In genomic region chr17:79771727-79772126, GRCm38 (mm10) we compare ENCODE assay signal across 11 mouse cellular contexts. TPM values are rescaled to one million over a fixed set of nuclear protein-coding genes. Genes with fewer than 3 reads are reported as not detected.
A peak's percentile ranks its signal among the peaks of the same experiment; 100 is the strongest.
DNase-seq lines count a peak whose midpoint lies in the region; ATAC-seq and TF ChIP-seq lines count a peak whose summit lies in the region.
"Had no signal": no experiment of that assay in that cellular context is flagged by ENCODE, and none has a peak within 500 bp of the region (broad histone marks: within the 10 kb centered on the region; RNA-seq: fewer than 3 reads in every experiment).

No protein-coding gene starts in this region.

- 19% methylated on average over 10 of the region's 10 CpGs for WGBS in kidney, embryonic 16.5 days
- WGBS in embryonic facial prominence, embryonic 14.5 days, result 16% methylated on average over 10 of the region's 10 CpGs
- 13% methylated on average over 10 of the region's 10 CpGs for WGBS in hindbrain, postnatal 0 days
- WGBS in neural tube, embryonic 14.5 days, result 21% methylated on average over 10 of the region's 10 CpGs

- no peak for TF ChIP-seq CTCF in hindbrain, postnatal 0 days (IDR thresholded peaks at IDR 0.05; ENCODE audit: low read depth)

- H3K4me1 ChIP-seq in kidney, embryonic 16.5 days (ENCODE audit: insufficient read depth, low read length), result peaks cover 7% of the 10 kb centered on the region; the same call in 1 of the 2 replicates
- peaks cover 6% of the 10 kb centered on the region; the same call in 1 of the 2 replicates for H3K4me1 ChIP-seq in embryonic facial prominence, embryonic 14.5 days (ENCODE audit: control insufficient read depth, insufficient read depth, low read length)
- H3K4me1 ChIP-seq in hindbrain, postnatal 0 days (ENCODE audit: insufficient read depth, low read length), result no peaks in the 10 kb centered on the region
- H3K4me1 ChIP-seq in neural tube, embryonic 14.5 days (ENCODE audit: control insufficient read depth, insufficient read depth, low read length), result 0 out of 2 replicates have a peak, but pooled peaks cover 3% of the 10 kb centered on the region

- H3K9me3 ChIP-seq in kidney, embryonic 16.5 days (ENCODE audit: low read length), result no peaks in the 10 kb centered on the region
- no peaks in the 10 kb centered on the region for H3K9me3 ChIP-seq in embryonic facial prominence, embryonic 14.5 days (ENCODE audit: control insufficient read depth, low read length)
- H3K9me3 ChIP-seq in hindbrain, postnatal 0 days (ENCODE audit: low read length), result no peaks in the 10 kb centered on the region
- no peaks in the 10 kb centered on the region for H3K9me3 ChIP-seq in neural tube, embryonic 14.5 days (ENCODE audit: control insufficient read depth, low read length)

- H3K4me3 ChIP-seq in kidney, embryonic 16.5 days (ENCODE audit: low read length), result no peak overlapping the region
- no peak overlapping the region for H3K4me3 ChIP-seq in embryonic facial prominence, embryonic 14.5 days (ENCODE audit: low read depth, low read length)
- no peak overlapping the region for H3K4me3 ChIP-seq in hindbrain, postnatal 0 days (ENCODE audit: low read length)
- no peak overlapping the region for H3K4me3 ChIP-seq in neural tube, embryonic 14.5 days (ENCODE audit: low read depth, low read length)

- ATAC-seq in kidney, embryonic 16.5 days (ENCODE audit: low FRiP score, low TSS enrichment), result peak; percentile 85
- peak; percentile 80 for ATAC-seq in embryonic facial prominence, embryonic 14.5 days (ENCODE audit: low read depth)
- ATAC-seq in hindbrain, postnatal 0 days, result no peak
- peak; percentile 83; the same call in 1 of the 2 replicates for ATAC-seq in neural tube, embryonic 14.5 days (ENCODE audit: low read depth)
- no peak for ATAC-seq in megakaryocyte, adult 5-6 weeks (ENCODE audit: poor library complexity, severe bottlenecking)

- H3K27me3 ChIP-seq in kidney, embryonic 16.5 days (ENCODE audit: insufficient read depth, low read length), result no peaks in the 10 kb centered on the region
- H3K27me3 ChIP-seq in embryonic facial prominence, embryonic 14.5 days (replicated peaks; ENCODE audit: control insufficient read depth, insufficient read depth, low read length), result 0 out of 2 replicates have a peak, but pooled peaks cover 2% of the 10 kb centered on the region
- H3K27me3 ChIP-seq in hindbrain, postnatal 0 days (ENCODE audit: insufficient read depth, low read length), result no peaks in the 10 kb centered on the region
- H3K27me3 ChIP-seq in neural tube, embryonic 14.5 days (ENCODE audit: control insufficient read depth, insufficient read depth, low read length), result no peaks in the 10 kb centered on the region

- 0 out of 2 replicates have a peak overlapping the region, but pooled peaks have one; percentile 3 for H3K9ac ChIP-seq in kidney, embryonic 16.5 days (replicated peaks; ENCODE audit: low read length)
- H3K9ac ChIP-seq in embryonic facial prominence, embryonic 14.5 days (ENCODE audit: low read depth, low read length), result no peak overlapping the region
- no peak overlapping the region for H3K9ac ChIP-seq in hindbrain, postnatal 0 days (replicated peaks; ENCODE audit: low read length)
- H3K9ac ChIP-seq in neural tube, embryonic 14.5 days (replicated peaks; ENCODE audit: low read depth, low read length), result no peak overlapping the region

- peak overlapping the region; percentile 24 for H3K4me2 ChIP-seq in kidney, embryonic 16.5 days (replicated peaks; ENCODE audit: low read depth, low read length)
- H3K4me2 ChIP-seq in embryonic facial prominence, embryonic 14.5 days (ENCODE audit: low read depth, low read length), result peak overlapping the region; percentile 29; the same call in 1 of the 2 replicates
- no peak overlapping the region for H3K4me2 ChIP-seq in hindbrain, postnatal 0 days (ENCODE audit: low read depth, low read length)
- no peak overlapping the region for H3K4me2 ChIP-seq in neural tube, embryonic 14.5 days (ENCODE audit: low read depth, low read length)

- no peaks in the 10 kb centered on the region for H3K36me3 ChIP-seq in kidney, embryonic 16.5 days (ENCODE audit: insufficient read depth, low read length)
- no peaks in the 10 kb centered on the region for H3K36me3 ChIP-seq in embryonic facial prominence, embryonic 14.5 days (ENCODE audit: control insufficient read depth, insufficient read depth, low read length)
- no peaks in the 10 kb centered on the region for H3K36me3 ChIP-seq in hindbrain, postnatal 0 days (ENCODE audit: insufficient read depth, low read length)
- no peaks in the 10 kb centered on the region for H3K36me3 ChIP-seq in neural tube, embryonic 14.5 days (ENCODE audit: control insufficient read depth, insufficient read depth, low read length)

- DNase-seq in kidney, postnatal 14 days, result no peak
- DNase-seq in embryonic facial prominence, embryonic 14.5 days (ENCODE audit: low spot score), result peak; percentile 80
- DNase-seq in hindbrain, postnatal 0 days (ENCODE audit: low spot score), result peak; percentile 40
- DNase-seq in thymus, postnatal 25 days, result no peak
- DNase-seq in layer of hippocampus, postnatal 25 days (ENCODE audit: extremely low spot score in 1 of 2, low spot score in 1 of 2), result no peak
- DNase-seq: layer of hippocampus, postnatal 36 days; lung, postnatal 10 days; right cerebral cortex, adult 18-20 months had no signal

- peak overlapping the region; percentile 3; the same call in 1 of the 2 replicates for H3K27ac ChIP-seq in kidney, embryonic 16.5 days (ENCODE audit: low read length)
- H3K27ac ChIP-seq in embryonic facial prominence, embryonic 14.5 days (replicated peaks; ENCODE audit: low read depth, low read length), result no peak overlapping the region
- no peak overlapping the region for H3K27ac ChIP-seq in hindbrain, postnatal 0 days
- H3K27ac ChIP-seq in neural tube, embryonic 14.5 days (ENCODE audit: low read depth, low read length), result no peak overlapping the region

RNA-seq across cellular contexts. Expression of gene Cyp1b1, which starts 56.9 kb away (rescaled TPM):
- polyA plus RNA-seq in kidney, embryonic 16.5 days (2015; fragmentation: Nextera tagmentation; extraction: Ambion mirVana), result 18.5 and 18.6 TPM in 2 replicates
- 8.6 and 9.9 TPM in 2 replicates for polyA plus RNA-seq in embryonic facial prominence, embryonic 14.5 days (2014; fragmentation: Nextera tagmentation; extraction: Ambion mirVana)
- total RNA-seq in hindbrain, postnatal 0 days (2014; rRNA removed), result 6.3 and 12.8 TPM in 2 replicates
- 6.2 and 6.5 TPM in 2 replicates for polyA plus RNA-seq in hindbrain, postnatal 0 days (2015; fragmentation: Nextera tagmentation; extraction: Ambion mirVana)
- polyA plus RNA-seq in neural tube, embryonic 14.5 days (2014; fragmentation: Nextera tagmentation; extraction: Ambion mirVana), result 0.95 and 6.4 TPM in 2 replicates
- 0.49 and 0.98 TPM in 2 replicates for total RNA-seq in megakaryocyte, adult 5-6 weeks (2015)
- total RNA-seq in megakaryocyte, adult 5-6 weeks (2017), result 0.15 and 0.77 TPM in 2 replicates
- total RNA-seq in layer of hippocampus, postnatal 25 days (2021), result 1 to 10 TPM; 2.8 to 3.1 TPM

Comparison
In these comparisons a context has a peak if more than half of its experiments do, and no peak if none do; other contexts are left out.
1. ATAC-seq: peak in kidney, embryonic 16.5 days (single experiment), embryonic facial prominence, embryonic 14.5 days (single experiment) and neural tube, embryonic 14.5 days (single experiment); none in hindbrain, postnatal 0 days (single experiment) and megakaryocyte, adult 5-6 weeks (single experiment).
2. H3K4me2 ChIP-seq: peak in kidney, embryonic 16.5 days (single experiment) and embryonic facial prominence, embryonic 14.5 days (single experiment); none in hindbrain, postnatal 0 days (single experiment) and neural tube, embryonic 14.5 days (single experiment).
3. DNase-seq: peak in embryonic facial prominence, embryonic 14.5 days (single experiment) and hindbrain, postnatal 0 days (single experiment); none in kidney, postnatal 14 days (single experiment), thymus, postnatal 25 days (single experiment) and layer of hippocampus, postnatal 25 days (0 of 2).